Mouse (Mus musculus) thymus, adult 18-20 months (tissue): ENCODE results near the gene Tmem213.

Experiments
- DNase-seq, 2 experiments: peaks; one replicate each; pipeline ENCODE4 v3.0.0; 2022; ENCODE audit warnings: mixed read lengths in 2 of 2

Tmem213 gene

GRCm38 (mm10) chr6:38109160-38109795 is at the start of gene Tmem213:
TSS of gene Tmem213 (plus strand) at chr6:38109255.
- DNase-seq: no peak

GRCm38 (mm10) chr6:38064621-38065020 is 44.4 kb upstream of the Tmem213 start:
- DNase-seq: no peak

GRCm38 (mm10) chr6:38065122-38065500 is 43.9 kb upstream of the Tmem213 start:
- DNase-seq: no peak

- DNase-seq: no peak
Observed at GRCm38 (mm10) chr6:38065501-38066122, 43.4 kb upstream of the Tmem213 start.

- peak in 1 of 2 experiments; percentile 10 for DNase-seq
Observed at GRCm38 (mm10) chr6:38066215-38066614, 42.8 kb upstream of the Tmem213 start.

GRCm38 (mm10) chr6:38071256-38071655 is 37.8 kb upstream of the Tmem213 start:
- DNase-seq: no peak

- DNase-seq: no peak
Observed at GRCm38 (mm10) chr6:38072137-38072796, 36.8 kb upstream of the Tmem213 start.

GRCm38 (mm10) chr6:38073592-38073991 is 35.5 kb upstream of the Tmem213 start:
- DNase-seq: no peak

GRCm38 (mm10) chr6:38080364-38080763 is 28.7 kb upstream of the Tmem213 start:
- DNase-seq: no peak

GRCm38 (mm10) chr6:38081727-38082341 is 27.2 kb upstream of the Tmem213 start:
- DNase-seq: no peak

GRCm38 (mm10) chr6:38083204-38083603 is 25.9 kb upstream of the Tmem213 start:
- DNase-seq: no peak

- no peak for DNase-seq
Observed at GRCm38 (mm10) chr6:38087242-38088026, 21.6 kb upstream of the Tmem213 start.

- DNase-seq: no peak
Observed at GRCm38 (mm10) chr6:38092539-38092938, 16.5 kb upstream of the Tmem213 start.

GRCm38 (mm10) chr6:38094701-38095100 is 14.4 kb upstream of the Tmem213 start:
- no peak for DNase-seq

GRCm38 (mm10) chr6:38096961-38097370 is 12.1 kb upstream of the Tmem213 start:
- DNase-seq: no peak

GRCm38 (mm10) chr6:38102216-38102795 is 6.7 kb upstream of the Tmem213 start:
- DNase-seq: no peak

GRCm38 (mm10) chr6:38103775-38104174 is 5.3 kb upstream of the Tmem213 start:
- no peak for DNase-seq

- DNase-seq: no peak
Observed at GRCm38 (mm10) chr6:38105924-38106323, 3.1 kb upstream of the Tmem213 start.

- no peak for DNase-seq
Observed at GRCm38 (mm10) chr6:38108449-38108848, 606 bp upstream of the Tmem213 start.

- DNase-seq: no peak
Observed at GRCm38 (mm10) chr6:38109871-38110270, 816 bp downstream of the Tmem213 start.

GRCm38 (mm10) chr6:38110859-38111258 is 1.8 kb downstream of the Tmem213 start:
- DNase-seq: no peak

- DNase-seq: no peak
Observed at GRCm38 (mm10) chr6:38116107-38116770, 7.2 kb downstream of the Tmem213 start.
